Mouse (Mus musculus): ENCODE measurements around the gene Vmn2r81.
"Not testable (repeated sequence)": the region's sequence is repeated elsewhere in the genome, so short reads cannot be mapped to it uniquely, and the experiment has no call there.

Gene Vmn2r81

GRCm38 (mm10) chr10:79247392-79247791 lies at the start of gene Vmn2r81:
Gene Vmn2r81, plus strand, starts transcription at chr10:79247692.
- not testable (repeated sequence) for DNase-seq (ENCODE audit: low spot score in 2 of 2)

- DNase-seq (ENCODE audit: low spot score in 2 of 2), result not testable (repeated sequence)
These were observed 47.5 kb upstream of the Vmn2r81 start for GRCm38 (mm10) chr10:79199973-79200372.

DNA sequence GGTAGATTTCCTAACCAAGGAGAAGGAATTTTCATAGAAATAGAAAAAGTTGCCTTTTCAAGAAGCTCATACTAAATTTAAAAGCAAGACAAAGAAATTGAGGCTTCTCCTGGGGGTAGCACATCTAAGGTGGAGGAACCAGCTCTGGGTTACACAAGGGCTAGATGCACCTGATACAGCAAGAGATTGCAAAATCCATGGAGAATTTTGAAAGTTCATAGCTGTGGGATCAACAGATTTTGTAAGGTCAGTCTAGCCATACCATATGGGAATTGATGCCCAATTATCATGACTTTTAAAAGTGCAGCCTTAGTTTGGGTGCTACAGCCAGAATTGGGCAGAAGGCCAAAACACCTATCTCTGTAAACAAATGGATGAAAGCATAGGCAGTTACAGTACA lies 27.1 kb upstream of the Vmn2r81 start:
- no peak for DNase-seq (ENCODE audit: low spot score in 2 of 2)

DNA sequence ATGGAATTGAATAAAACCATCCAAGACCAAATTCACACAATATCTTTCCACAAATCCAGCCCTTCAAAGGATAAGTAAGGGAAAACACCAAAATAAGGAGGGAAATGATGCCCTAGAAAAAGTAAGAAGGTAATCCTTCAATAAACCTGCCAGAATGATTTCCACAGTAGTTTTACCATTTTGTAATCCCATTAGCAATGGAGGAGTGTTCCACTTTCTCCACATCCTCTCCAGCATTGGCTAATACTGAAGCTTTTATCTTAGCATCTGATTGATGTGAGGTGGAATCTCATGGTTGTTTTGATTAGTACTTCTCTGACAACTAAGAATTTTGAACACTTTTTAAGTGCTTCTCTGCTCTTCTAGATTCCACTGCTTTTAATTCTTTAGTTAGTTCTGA lies 25.9 kb upstream of the Vmn2r81 start:
- no peak for DNase-seq (ENCODE audit: low spot score in 2 of 2)

DNA sequence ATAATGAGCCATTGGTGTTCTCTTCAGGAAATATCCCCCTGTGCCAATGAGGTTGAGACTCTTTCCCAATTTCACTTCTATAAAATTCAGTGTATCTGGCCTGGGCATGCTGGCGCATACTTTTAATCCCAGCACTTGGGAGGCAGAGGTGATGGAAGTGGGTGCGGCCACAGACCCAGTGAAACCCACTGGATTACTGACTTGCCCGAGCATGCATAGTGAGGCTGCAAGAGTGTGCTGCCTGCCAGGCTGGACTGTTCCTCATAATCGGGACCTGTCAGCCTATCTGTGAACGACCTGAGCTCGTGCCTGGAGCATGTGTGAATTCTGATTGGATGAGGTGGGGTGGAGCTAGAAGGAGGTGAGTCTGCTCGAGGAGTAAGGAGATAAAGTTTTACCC lies 25.3 kb upstream of the Vmn2r81 start:
- no peak for DNase-seq (ENCODE audit: low spot score in 2 of 2)

GRCm38 (mm10) chr10:79322033-79322736 lies 74.7 kb downstream of the Vmn2r81 start:
- not testable (repeated sequence) for DNase-seq (ENCODE audit: low spot score in 2 of 2)

GRCm38 (mm10) chr10:79322737-79323086 lies 75.2 kb downstream of the Vmn2r81 start:
- no peak for DNase-seq (ENCODE audit: low spot score in 2 of 2)

Measured in natural killer cell, adult 2 months (primary cell).